Mouse (Mus musculus) adrenal gland, adult 8-10 months (tissue): ENCODE data around the gene Chst15. TPM values are rescaled to one million over a fixed set of nuclear protein-coding genes. Genes with fewer than 3 reads are reported as not detected.

Source experiments
- DNase-seq: peaks from one replicate; pipeline ENCODE4 v3.0.0; 2022
- total RNA-seq, 4 experiments: library from RNA; stranded (reverse); gene quantifications; 2 replicates each; pipeline ENCODE4 v1.2.4; 2022

Chst15 gene
- total RNA-seq, 4 experiments from 2014 or later, result 43.2 to 63.6 (median 51.2) TPM

DNA sequence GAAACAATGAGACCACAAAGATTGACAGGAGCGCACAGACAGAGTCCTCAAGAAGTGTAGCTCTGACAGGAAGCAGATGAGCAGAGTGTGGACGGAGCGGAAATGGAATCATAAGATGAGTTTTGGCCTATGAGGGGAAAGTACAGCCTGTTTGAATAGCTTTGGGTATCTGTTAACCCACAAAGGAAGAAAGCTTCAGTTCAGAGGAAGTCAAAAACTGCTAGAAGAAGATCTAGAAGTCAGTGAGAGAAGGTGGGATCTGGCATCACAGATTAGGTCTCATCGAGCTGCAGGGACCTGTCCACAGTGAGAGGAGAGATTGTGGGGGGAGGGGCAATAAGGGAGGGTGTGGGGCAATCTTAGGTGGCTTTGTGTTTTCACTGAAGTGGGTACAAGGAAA lies 18.3 kb upstream of the Chst15 start:
- DNase-seq, result no peak

DNA sequence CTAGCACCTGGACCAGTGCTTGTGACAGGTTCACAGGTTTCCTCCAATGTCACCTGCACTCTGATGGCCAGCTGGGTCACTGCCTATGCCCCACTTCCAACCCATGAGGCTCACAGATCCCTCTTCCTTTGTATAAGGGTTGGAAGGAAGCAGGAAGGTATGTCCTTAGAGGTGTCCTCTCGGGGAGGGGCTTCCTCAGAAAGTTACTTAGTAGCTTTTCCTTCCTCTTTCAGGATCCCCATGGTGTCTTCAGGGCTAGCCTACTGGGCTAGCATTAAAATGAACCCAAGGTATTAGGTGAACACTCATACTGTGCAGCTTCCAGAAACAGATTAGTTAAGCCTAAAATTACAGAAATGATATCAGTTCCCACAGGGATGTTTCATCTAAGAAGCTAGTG lies 16.1 kb upstream of the Chst15 start:
- DNase-seq, result no peak

DNA sequence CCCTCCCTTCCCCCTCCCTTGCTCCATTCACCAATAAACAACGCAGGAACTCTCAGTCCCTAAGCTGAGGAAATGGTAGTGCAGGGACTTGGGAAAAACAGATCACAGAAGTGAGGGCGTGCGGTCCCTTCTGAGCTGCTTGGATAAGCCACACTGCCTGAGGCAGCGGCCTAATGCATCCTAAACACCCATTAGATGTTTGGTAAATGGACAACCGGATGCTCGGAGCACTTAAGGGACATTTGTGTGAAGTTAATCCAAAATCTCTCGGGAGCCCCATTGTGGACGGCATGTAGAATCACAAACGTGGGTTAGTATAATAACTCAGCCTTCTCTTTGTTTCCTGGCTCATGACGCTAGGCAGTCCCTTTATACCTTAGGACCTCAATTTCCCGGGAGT lies 15.1 kb upstream of the Chst15 start:
- no peak for DNase-seq

DNA sequence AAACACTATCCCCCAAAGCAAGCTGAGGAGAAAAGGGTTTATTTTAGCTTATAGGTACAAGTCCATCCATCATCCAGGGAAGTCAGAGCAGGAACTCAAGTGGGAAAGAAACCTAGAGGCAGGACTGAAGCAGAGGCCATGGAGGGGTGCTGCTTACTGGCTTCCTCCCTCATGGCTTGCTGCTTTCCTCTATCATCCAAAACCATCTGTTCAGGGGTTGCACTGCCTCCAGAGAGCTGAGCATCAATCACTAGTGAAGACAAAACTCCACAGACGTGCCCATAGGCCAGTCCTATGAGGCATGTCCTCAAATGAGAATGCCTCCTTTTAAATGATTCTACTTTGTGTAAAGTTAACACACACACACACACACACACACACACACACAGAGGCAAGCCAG lies 13.2 kb upstream of the Chst15 start:
- DNase-seq, result no peak

DNA sequence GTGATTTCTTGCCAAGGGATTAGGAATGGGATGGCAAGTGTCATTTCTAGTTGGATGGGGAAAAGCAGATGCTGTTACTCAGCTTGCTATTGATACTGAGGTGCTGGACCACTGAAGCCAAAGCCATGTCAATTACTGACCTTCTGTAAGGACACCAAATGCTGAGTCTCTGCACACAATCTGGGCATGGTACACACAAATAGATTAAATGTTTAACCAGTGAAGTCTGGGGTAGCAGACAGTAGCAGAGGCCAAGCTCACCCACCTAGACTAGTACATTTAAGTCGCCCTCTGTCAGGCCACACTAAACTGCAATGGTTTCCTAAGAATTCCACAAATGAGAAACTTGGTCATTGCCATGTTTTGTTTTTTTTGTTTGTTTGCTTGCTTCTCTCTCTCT lies 11.6 kb upstream of the Chst15 start:
- DNase-seq, result no peak

DNA sequence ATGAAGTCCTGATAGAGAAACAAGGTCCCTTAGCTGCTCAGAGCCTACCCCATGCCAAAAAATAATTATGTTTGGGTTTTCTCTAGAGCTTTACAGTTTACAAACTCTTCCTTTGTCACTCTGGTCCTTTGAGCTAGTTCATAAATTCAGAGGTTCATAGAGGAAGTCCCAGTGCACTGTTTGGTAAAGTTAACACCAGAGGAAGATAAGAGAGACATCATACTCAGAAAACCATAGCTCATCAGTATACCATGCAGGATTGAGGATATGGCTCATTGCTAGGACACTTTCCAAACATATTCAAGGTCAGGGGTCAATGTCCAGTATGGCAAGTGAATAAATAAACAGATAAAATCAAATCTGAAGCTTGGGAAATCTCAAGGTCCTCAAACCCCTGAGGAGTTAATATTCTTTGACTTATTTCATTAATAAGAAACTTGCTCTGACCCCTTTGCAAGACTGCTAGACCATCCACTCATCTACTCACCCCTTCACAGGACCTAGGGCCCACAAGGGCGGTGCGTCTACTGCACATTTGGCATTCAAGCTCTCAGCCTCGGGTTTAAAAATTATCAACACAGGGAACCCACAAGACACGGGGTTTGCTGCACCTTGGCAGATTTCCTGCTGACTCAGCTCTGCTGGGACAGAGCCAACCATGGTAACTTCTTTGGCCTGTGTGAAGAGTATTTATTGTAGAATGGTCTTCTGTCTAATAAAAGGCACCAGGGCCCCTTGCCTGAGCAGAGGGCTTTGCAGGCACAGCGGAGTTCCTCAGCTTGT lies 8.7 kb upstream of the Chst15 start:
- peak; percentile 86 for DNase-seq

DNA sequence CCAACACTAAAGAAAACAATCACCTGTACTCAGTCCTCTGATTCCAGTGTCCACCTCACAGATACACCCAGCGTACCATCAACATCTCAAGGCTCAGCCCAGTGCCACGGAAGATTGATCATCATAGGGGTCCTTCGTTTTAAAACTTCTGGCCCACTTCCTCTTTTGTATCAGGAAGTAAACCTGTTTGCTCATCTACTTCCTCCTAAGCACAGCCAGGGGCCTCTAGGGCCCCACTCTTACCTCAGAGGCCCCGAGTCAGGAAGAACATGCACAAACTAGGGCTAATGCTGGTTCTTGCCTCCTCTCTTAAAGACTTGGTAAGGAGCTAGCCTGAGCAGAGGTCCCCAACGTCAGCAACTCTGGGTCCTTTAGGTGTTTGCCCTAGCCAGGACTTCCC lies 6.4 kb upstream of the Chst15 start:
- no peak for DNase-seq

DNA sequence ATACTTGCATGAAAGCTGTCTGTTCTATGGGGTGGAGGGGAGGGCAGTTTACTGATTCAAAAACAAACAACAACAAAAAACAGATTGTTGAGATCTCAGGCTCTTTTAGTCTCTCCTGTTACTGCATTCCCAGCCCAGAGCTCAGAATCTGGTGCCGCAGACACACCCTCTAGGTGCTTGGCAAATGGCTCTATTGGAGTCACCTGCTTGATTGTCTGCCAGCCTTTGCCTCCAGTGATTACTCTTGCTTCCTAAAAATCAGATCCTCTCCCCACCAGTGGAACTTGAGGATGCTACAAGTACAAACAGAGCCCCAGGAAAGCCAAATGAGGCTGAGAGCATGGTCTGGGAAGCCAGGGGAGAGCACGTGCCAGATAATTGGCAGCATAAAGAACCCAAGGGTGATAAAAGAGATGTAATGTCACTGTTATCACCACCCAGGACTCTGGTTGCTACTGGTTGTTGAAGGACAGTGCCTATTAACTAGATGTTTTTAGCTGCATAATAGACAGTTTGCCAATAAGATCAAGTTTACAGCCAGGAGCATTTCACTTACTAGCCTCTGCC lies 4.4 kb upstream of the Chst15 start:
- DNase-seq, result no peak

DNA sequence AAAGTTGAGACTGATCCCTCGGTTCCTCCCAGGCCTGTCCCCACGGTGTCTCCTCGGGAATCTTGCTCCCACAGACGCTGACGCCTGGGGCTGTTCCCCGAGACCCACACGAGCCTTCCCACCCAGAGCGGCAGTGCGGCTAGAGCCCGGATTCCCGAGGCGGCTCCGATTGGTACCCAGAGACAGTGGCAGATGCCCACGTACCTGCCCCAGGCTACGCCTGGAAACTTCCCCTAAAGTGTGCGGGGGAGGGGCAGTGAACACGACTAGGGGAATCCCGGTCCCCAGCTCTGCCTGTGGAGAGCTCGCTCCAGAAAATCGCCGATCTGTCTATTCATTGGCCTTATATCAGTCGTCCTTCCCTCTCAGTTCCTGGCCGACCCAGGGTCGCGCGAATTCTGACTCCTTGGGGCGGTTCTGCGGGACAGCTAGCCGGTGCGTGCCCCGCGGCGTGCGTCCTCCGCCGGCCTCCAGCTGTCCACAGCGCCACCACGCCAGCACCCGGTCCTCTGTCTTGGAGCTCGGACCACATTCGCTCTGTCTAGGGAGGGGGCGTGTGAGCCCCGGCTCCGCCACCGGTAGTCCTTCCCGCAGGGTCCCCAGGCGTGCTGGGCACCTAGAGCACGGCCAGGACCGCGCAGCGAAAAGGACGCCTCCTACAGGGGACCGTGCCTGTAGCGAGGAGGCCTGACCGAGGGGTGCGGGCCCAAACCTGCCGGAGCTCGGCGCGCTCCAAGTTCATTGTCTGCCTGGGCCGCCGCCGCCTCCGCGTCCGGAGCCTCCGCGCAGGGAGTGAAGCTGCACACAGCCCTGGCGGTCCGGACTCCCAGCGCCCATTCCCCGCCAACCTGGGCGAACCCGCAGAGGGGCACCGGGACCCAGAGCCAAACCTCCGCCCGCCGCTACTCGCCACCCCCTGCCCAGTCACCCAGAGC lies 660 bp downstream of the Chst15 start:
- peak; percentile 51 for DNase-seq

DNA sequence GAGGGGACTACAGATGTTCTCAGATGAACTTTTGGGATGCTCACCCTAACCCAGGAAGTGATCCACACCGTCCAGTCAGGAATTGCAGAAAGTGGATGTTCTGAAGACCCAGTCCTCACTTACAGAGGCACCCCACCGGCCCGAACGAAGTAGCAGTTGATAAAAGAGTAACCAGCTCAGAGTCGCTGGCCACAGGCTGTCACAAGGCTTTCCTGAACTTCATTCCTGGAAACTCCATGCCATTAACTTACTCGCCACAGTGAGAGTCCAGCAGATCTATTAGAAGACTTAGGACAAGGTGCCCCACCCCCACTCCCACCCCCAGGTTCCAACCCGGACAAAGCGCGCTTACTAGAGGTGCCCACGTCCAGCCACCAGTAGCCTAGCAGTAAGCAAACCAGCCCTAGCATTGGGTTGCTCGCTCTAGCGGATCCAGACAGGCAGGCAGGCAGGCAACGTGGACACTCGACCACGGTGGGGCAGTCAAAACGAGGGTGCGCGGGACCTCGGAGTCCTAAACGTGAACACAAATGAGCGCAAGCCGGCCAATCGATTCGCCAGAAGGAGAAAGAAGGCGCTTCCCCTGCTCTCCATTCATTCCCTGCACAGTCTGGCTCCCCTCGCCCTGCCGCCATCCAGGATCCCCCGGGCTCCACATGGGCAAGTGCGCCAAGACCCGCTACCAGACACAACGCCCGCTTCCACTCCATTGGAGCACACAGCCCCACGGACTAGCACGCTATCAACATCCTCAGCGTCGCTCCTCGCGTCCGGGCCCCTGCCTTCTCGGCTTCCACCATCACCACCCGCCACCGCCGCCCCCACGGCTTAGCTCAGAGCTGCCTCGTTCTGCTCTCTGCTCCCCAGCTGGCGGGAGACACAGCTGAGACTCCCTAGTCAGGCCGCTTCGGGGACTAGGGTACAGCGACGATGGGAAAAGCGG lies 1.6 kb downstream of the Chst15 start:
- DNase-seq, result peak; percentile 66

DNA sequence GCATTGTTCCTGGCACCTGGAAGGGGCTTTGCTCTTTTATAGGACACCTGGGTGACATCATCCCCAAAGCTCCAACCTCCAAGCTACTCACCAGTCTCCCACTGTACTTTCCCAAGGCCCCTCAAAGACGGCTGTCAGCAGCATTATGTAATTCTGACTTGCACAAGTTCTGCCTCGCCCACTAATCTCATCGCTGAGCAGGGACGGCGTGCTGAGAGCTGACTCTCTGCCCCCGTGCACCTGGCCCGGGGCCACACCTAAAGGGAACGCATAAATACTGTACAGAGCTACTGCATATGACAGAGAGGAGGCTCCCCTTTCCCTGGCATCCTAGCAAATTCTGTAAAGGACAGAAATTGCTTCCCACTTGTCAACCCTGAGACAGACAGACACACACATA lies 4.6 kb downstream of the Chst15 start:
- peak; percentile 43 for DNase-seq

DNA sequence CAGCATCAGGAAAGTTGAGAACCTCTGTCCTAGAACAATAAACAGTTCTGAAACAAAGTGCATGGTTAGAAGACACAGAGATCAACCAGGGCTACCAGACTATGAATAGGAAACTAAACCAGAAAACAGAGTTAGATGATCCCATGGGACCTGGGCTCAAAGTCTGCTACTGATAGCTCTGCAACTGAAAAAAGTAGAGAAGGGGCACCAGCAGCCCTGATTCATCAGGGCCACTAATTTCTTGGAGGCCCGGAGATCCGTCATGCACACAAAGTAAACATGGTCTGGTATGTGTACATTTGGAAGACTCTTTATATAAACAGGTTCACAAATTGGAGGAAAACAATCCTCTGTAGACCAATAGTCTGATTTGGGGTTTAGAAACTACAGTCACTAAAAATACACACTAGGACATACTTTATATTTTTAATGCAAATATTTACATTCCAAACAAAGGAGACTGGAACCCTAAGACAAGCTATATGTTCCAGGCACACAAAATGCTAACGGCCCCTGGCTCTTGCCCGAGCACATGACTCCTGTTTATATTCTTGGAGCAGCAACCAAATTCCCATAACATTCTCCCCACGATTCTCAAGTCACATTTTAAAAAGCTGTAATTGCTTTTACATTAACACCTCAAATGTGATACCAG lies 8.4 kb downstream of the Chst15 start:
- no peak for DNase-seq

DNA sequence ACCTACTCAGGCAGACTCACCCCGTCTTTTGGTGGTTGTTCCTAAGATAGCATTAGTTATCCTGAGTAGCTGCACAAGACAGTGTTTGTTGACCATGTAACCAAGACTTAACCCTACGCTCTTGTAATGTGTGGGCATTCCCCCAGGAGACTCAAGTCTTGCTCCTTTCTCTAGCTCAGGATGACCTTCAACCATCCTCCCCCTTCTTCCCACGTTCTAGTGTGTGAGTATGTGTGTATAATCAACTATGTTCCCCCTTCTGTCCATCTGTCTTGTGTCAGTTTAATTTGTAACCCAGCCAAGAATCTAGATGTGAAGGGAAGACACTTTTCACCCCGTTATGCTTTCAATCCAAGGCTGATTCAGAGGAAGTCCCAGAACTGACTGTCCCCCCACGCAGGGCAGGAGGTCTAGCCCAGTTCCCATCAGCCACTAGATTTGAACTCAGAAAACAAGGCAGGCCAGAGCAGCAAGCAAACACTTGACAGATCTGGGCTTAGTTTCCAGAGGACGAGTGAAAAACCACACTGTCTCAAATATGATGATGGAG lies 9.2 kb downstream of the Chst15 start:
- DNase-seq, result no peak

DNA sequence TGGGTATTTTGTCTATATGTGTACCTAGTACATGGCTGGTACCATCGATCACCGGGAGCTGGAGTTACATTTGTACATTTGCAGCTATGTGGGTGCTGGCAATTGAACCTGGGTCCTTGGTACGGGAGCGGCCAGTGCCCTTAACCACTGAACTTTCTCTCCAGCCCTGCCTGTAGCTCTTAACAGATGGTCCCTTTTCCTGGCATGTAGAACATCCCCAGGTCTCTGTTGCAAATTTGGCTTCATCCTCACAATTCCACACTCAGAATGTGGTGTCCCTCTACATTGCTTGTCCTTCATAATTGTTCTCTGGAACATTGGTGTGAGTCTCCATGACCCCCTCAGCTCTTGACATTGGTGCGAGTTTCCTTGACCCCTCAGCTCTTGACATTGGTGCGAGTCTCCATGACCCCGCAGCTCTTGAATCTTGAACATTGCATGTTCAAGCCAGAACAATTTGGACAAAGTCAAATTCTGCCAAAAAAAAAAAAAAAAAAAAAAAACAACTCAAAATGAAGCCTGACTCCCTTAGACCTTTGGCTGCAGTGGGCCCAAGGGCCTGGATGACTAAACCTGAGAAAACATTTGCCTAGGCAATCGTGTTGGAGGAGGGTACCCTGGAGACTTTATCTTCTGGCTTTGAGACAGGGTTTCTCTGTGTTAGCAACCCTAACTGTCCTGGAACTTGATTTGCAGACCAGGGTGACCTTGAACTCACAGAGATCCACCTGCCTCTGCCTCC lies 10.2 kb downstream of the Chst15 start:
- no peak for DNase-seq

DNA sequence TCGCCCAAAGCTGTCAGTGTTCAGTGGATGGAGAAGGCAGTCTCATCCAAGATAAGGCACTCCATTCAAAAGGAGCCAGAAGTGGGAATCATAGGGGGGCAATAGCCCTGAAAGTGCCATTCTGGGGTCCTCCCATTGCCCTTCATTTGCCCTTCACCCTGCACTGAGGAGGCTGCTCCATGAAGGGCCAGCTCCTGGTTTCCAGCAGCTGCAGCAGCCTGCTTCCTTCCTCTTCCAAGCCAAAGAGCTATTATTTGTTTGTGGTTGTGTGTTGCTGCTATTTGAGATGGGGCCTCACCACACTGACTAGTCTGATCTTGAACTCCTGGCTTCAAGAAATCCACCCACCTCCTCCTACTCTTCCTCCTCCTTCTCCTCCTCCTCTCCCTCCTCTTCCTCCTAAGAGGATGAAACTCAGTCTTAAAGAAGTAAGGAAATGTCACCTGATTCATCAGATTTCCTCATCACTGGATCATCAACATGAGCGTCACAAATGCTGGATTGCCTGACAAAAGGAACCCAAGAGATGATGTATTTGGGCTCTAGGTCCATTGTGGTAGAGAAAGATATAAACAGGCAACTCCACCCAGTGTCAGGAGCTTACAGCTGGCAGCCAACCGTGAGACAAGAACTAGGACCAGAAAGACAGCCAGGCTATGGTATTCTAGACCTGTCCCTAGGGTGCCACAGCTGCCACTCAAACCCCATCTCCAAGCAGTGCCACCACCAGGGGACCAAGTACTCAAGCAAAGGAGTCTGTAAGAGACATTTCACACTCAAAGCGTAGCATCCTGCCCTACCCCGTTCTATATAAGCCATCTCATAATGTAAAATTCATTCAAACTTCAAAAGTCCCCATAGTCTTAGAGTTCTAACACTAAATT lies 11.3 kb downstream of the Chst15 start:
- DNase-seq, result no peak

DNA sequence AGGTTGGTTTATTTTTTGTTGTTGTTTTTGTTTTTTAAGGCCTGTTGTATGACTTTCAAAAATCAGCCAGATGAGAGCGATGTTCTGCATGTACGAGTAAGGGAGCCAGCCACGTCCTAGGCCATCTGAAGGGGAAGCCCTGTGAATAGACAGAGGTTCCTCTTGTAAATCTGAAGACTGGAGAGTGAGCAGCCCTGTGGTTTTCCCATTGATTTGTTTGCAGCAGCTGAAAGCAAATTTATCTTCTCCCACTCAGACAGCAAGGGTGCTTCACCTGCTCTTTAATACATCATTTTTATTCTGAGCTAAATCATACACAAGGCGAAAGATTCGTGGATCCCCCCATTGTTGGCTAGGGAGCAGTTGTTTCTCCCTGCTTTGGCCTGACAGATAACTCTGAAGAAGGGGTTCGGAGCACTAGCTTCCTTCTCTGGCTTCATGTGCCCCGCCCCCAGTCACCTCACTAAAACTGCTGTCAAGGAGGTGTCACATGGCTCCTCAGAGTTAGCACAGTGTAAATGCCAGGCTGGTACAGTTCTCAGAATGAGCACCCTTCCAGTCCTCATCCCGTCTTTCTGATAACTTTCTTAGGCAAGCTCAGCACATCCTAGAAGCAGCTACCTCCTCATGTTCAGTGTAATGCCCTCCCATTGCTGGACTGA lies 12.5 kb downstream of the Chst15 start:
- no peak for DNase-seq

DNA sequence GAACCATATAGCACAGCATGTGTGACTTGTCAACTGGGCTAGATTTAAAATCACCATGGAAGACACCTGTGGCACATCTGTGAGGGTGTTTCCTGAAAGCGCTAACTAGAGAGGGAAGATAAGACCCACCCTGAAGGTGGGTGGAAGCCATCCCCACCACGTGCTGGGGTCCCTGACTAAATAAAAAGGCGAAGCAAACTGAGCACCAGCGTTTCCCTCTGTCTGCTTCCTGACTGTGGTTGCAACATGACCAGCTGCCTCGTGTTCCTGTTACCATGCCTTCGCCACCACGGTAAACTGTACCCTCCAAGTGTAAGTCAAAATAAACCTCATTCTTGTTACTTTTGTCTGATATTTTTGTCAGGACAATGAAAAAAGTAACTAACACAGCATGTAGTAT lies 13.0 kb downstream of the Chst15 start:
- DNase-seq, result no peak

DNA sequence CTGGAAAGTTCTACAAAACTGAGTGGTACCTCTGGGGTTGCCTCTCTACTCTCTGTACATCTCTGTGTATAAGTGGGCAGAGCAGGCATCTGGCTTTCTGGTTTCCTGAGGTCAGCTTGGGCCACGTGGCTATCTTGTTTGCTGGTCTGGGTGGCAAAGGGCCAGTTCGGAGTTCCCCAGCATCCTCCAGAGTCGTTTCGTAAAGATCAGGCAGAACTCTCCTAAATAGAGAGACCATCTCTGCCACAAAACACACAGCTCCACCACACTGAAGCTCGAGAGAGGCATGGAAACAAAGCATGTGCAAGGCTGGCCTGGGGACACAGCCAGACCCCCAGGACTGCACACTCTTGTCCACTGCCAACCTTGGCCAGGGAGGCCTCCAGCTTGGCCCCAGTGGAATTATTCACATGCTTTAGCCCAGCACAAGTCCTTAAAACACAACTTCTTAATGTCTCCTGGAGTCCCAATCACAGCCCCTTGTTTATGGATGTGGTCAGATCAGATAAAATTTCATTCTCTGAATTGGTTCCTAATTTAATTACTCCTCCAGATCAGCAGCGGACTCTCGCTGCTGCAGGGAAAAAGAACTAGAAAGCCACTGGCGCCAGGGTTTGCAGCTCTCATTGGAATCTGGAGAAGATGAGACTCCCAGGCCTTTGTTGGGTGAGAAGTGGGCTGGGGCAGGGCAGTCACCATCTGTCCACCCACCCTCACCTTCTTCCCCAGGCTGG lies 14.4 kb downstream of the Chst15 start:
- DNase-seq, result no peak
